Mouse (Mus musculus) spleen, adult 2 months (tissue): ENCODE measurements around the gene Steap4.

Experiments
- CTCF ChIP-seq: fragments of 200-500 bp; IDR thresholded peaks from 2 replicates; pipeline ENCODE4 v1.5.1; 2011; ENCODE audit warnings: mild to moderate bottlenecking, inconsistent platforms; ENCODE audit not compliant: insufficient read depth, insufficient read length, insufficient replicate concordance; ENCODE audit errors: extremely low read depth
- POLR2A ChIP-seq: fragments of 200-500 bp; IDR thresholded peaks from 2 replicates; pipeline ENCODE4 v1.6.1; 2011; ENCODE audit warnings: low read depth, low read length, inconsistent platforms

GRCm38 (mm10) chr5:7918296-7918579 lies 42.0 kb upstream of the Steap4 start:
- no peak for TF ChIP-seq CTCF
- TF ChIP-seq POLR2A = no peak
